14 mouse cellular contexts compared by ENCODE assay signal in the genomic region with DNA sequence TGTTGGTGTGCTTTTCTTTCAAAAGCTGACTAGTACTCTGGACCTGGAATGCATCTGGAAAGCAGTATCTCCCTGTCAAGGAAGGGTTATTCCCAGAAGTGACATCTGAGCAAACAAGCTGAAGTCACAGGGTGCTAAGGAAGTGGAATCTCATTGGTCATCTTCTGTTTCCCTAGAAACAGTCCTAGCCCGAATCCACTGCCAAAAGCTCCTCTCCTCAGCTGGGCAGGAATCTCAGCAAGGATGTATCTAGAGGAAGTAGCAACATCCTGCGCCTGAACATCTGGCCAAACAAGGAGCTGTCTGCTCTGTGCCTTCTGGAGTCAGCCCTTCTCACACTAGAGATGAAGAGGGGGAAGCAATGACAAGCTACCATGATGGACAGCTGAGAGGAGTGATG. TPM values are rescaled to one million over a fixed set of nuclear protein-coding genes. Genes with fewer than 3 reads are reported as not detected.
DNase-seq lines count a peak whose midpoint lies in the region; ATAC-seq lines count a peak whose summit lies in the region.
"Had no signal": no experiment of that assay in that cellular context is flagged by ENCODE, and none has a peak within 500 bp of the region (broad histone marks: within the 10 kb centered on the region; RNA-seq: fewer than 3 reads in every experiment).

No protein-coding gene starts in this region.

- H3K36me3 ChIP-seq in lung, embryonic 16.5 days (ENCODE audit: control insufficient read depth, insufficient read depth, low read length) = no peaks in the 10 kb centered on the region
- H3K36me3 ChIP-seq in heart, embryonic 10.5 days = no peaks in the 10 kb centered on the region
- no peaks in the 10 kb centered on the region for H3K36me3 ChIP-seq in midbrain, embryonic 16.5 days (ENCODE audit: control insufficient read depth, insufficient read depth, low read length)
- H3K36me3 ChIP-seq: hindbrain, embryonic 15.5 days; liver, embryonic 15.5 days had no signal

- peak; percentile 96 for DNase-seq in heart, adult 11 months
- no peak for DNase-seq in heart, postnatal 36 days
- no peak for DNase-seq in lung, postnatal 14 days
- DNase-seq in heart, embryonic 10.5 days (ENCODE audit: low spot score) = peak; percentile 76
- DNase-seq in yolk sac, embryonic 10.5 days (ENCODE audit: low spot score) = no peak
- no peak for DNase-seq in right cerebral cortex, adult 18-20 months
- DNase-seq: adrenal gland, postnatal 36 days; cerebellum, adult 9-11 months had no signal

- no peak overlapping the region for H3K4me3 ChIP-seq in lung, embryonic 16.5 days (ENCODE audit: low read length)
- no peak overlapping the region for H3K4me3 ChIP-seq in heart, embryonic 10.5 days
- H3K4me3 ChIP-seq in midbrain, embryonic 16.5 days (ENCODE audit: low read depth, low read length) = no peak overlapping the region
- H3K4me3 ChIP-seq: hindbrain, embryonic 15.5 days; left cerebral cortex, adult 2 months; liver, embryonic 15.5 days had no signal

- no peak overlapping the region for H3K4me2 ChIP-seq in lung, embryonic 16.5 days (ENCODE audit: low read depth, low read length)
- no peak overlapping the region for H3K4me2 ChIP-seq in midbrain, embryonic 16.5 days (ENCODE audit: low read length)
- H3K4me2 ChIP-seq: hindbrain, embryonic 15.5 days; liver, embryonic 15.5 days had no signal

- no peak overlapping the region for H3K9ac ChIP-seq in lung, embryonic 16.5 days (ENCODE audit: low read length)
- H3K9ac ChIP-seq in midbrain, embryonic 16.5 days (ENCODE audit: low read depth, low read length) = no peak overlapping the region
- H3K9ac ChIP-seq: hindbrain, embryonic 15.5 days; liver, embryonic 15.5 days had no signal

- no peaks in the 10 kb centered on the region for H3K9me3 ChIP-seq in lung, embryonic 16.5 days (ENCODE audit: control insufficient read depth, low read length)
- no peaks in the 10 kb centered on the region for H3K9me3 ChIP-seq in heart, embryonic 10.5 days
- H3K9me3 ChIP-seq in midbrain, embryonic 16.5 days (replicated peaks; ENCODE audit: control insufficient read depth, low read length, poor library complexity, severe bottlenecking) = no peaks in the 10 kb centered on the region
- H3K9me3 ChIP-seq: hindbrain, embryonic 15.5 days; liver, embryonic 15.5 days had no signal

- H3K4me1 ChIP-seq in lung, embryonic 16.5 days (replicated peaks; ENCODE audit: control insufficient read depth, insufficient read depth, low read length) = peaks cover 2% of the 10 kb centered on the region; the same call in 1 of the 2 replicates
- 0 out of 2 replicates have a peak, but pooled peaks cover 1% of the 10 kb centered on the region for H3K4me1 ChIP-seq in heart, embryonic 10.5 days
- peaks cover 13% of the 10 kb centered on the region for H3K4me1 ChIP-seq in midbrain, embryonic 16.5 days (ENCODE audit: control insufficient read depth, insufficient read depth, low read length)
- H3K4me1 ChIP-seq: liver, embryonic 15.5 days had no signal

- whole genome bisulfite sequencing in lung, embryonic 16.5 days = 11% methylated on average over 2 of the region's 2 CpGs
- 23% methylated on average over 2 of the region's 2 CpGs for WGBS in heart, embryonic 10.5 days
- WGBS in midbrain, embryonic 16.5 days = 60% methylated on average over 2 of the region's 2 CpGs

- no peaks in the 10 kb centered on the region for H3K27me3 ChIP-seq in lung, embryonic 16.5 days (ENCODE audit: control insufficient read depth, insufficient read depth, low read depth, low read length)
- no peaks in the 10 kb centered on the region for H3K27me3 ChIP-seq in heart, embryonic 10.5 days (ENCODE audit: insufficient read depth, poor library complexity, severe bottlenecking)
- H3K27me3 ChIP-seq in midbrain, embryonic 16.5 days (ENCODE audit: control insufficient read depth, insufficient read depth, low read depth, low read length) = no peaks in the 10 kb centered on the region
- H3K27me3 ChIP-seq: hindbrain, embryonic 15.5 days; liver, embryonic 15.5 days had no signal

- H3K27ac ChIP-seq in lung, embryonic 16.5 days (ENCODE audit: low read length) = no peak overlapping the region
- H3K27ac ChIP-seq in heart, embryonic 10.5 days = no peak overlapping the region
- no peak overlapping the region for H3K27ac ChIP-seq in midbrain, embryonic 16.5 days (ENCODE audit: low read length)
- H3K27ac ChIP-seq: hindbrain, embryonic 15.5 days; left cerebral cortex, adult 2 months; liver, embryonic 15.5 days had no signal

- intact Hi-C loops in heart, postnatal 36 days (cut with DNase I) = no loop called here

- peak; percentile 52 for ATAC-seq in lung, embryonic 16.5 days (ENCODE audit: low read depth)
- peak; percentile 28; the same call in 1 of the 2 replicates for ATAC-seq in midbrain, embryonic 16.5 days
- ATAC-seq: Patski had no signal

RNA-seq across cellular contexts. Expression of a gene that starts 18.4 kb away (rescaled TPM):
- under 1 TPM; 0.72 to 0.92 TPM for total RNA-seq in heart, postnatal 36 days (2021)
- polyA plus RNA-seq in lung, embryonic 16.5 days (2015; fragmentation: Nextera tagmentation; extraction: Ambion mirVana) = 1.8 and 2.2 TPM in 2 replicates
- not detected in 2 replicates for polyA plus RNA-seq in heart, embryonic 10.5 days (2016; fragmentation: Nextera tagmentation; extraction: Ambion mirVana)
- 0.71 and 0.98 TPM in 2 replicates for polyA plus RNA-seq in midbrain, embryonic 16.5 days (2015; fragmentation: Nextera tagmentation; extraction: Ambion mirVana)
- polyA plus RNA-seq: Patski had no signal

RNA-seq across cellular contexts. Expression of a gene that starts 35.0 kb away (rescaled TPM):
- total RNA-seq in heart, postnatal 36 days (2021) = 10 to 100 TPM; 18.8 to 21.9 TPM
- 23.2 and 23.5 TPM in 2 replicates for polyA plus RNA-seq in lung, embryonic 16.5 days (2015; fragmentation: Nextera tagmentation; extraction: Ambion mirVana)
- polyA plus RNA-seq in heart, embryonic 10.5 days (2016; fragmentation: Nextera tagmentation; extraction: Ambion mirVana) = 22.0 and 23.9 TPM in 2 replicates
- polyA plus RNA-seq in midbrain, embryonic 16.5 days (2015; fragmentation: Nextera tagmentation; extraction: Ambion mirVana) = 23.7 and 23.8 TPM in 2 replicates

Comparison
In these comparisons a context has a peak if more than half of its experiments do, and no peak if none do; other contexts are left out.
1. DNase-seq: peak in heart, adult 11 months (single experiment) and heart, embryonic 10.5 days (single experiment); none in heart, postnatal 36 days (0 of 2), lung, postnatal 14 days (single experiment), yolk sac, embryonic 10.5 days (single experiment) and right cerebral cortex, adult 18-20 months (single experiment).